Mouse (Mus musculus): Measurements from ENCODE around the gene Sf1. TPM values are rescaled to one million over a fixed set of nuclear protein-coding genes. Genes with fewer than 3 reads are reported as not detected.

The Sf1 gene
- polyA plus RNA-seq, 1 experiment from 2014 or later, result 51.9 TPM

GRCm38 (mm10) chr19:6321786-6322621, 41.5 kb upstream of the Sf1 start:
- Histone ChIP-seq H3K9ac (ENCODE audit: low read depth, low read length) (no peak overlapping the region), H3K9me3 (ENCODE audit: control insufficient read depth) (no peaks in the 10 kb centered on the region), H3K27ac (ENCODE audit: low read depth, low read length) (no peak overlapping the region), H3K27me3 (replicated peaks; ENCODE audit: control insufficient read depth, insufficient read depth, low read length) (no peaks in the 10 kb centered on the region), H3K4me1 (replicated peaks; ENCODE audit: control insufficient read depth, insufficient read depth, low read length) (no peaks in the 10 kb centered on the region), H3K4me2 (replicated peaks; ENCODE audit: low read depth) (no peak overlapping the region), H3K36me3 (ENCODE audit: control insufficient read depth, insufficient read depth) (peaks cover 93% of the 10 kb centered on the region), H3K4me3 (ENCODE audit: low read depth, low read length) (no peak overlapping the region)
- 66% methylated on average over 33 of the region's 33 CpGs for WGBS
- ATAC-seq, result peak; percentile 67
- TF ChIP-seq CTCF (IDR thresholded peaks at IDR 0.05; ENCODE audit: low read depth), result no peak

GRCm38 (mm10) chr19:6324751-6325150, 38.7 kb upstream of the Sf1 start:
- no peak overlapping the region for H3K4me2 ChIP-seq (replicated peaks; ENCODE audit: low read depth)
- H3K4me3 ChIP-seq (ENCODE audit: low read depth, low read length), result no peak overlapping the region
- H3K9ac ChIP-seq (ENCODE audit: low read depth, low read length), result no peak overlapping the region
- no peak for TF ChIP-seq CTCF (IDR thresholded peaks at IDR 0.05; ENCODE audit: low read depth)
- no peaks in the 10 kb centered on the region for H3K9me3 ChIP-seq (ENCODE audit: control insufficient read depth)
- no peaks in the 10 kb centered on the region for H3K27me3 ChIP-seq (replicated peaks; ENCODE audit: control insufficient read depth, insufficient read depth, low read length)
- peaks cover 66% of the 10 kb centered on the region for H3K36me3 ChIP-seq (ENCODE audit: control insufficient read depth, insufficient read depth)
- 88% methylated on average over 9 of the region's 9 CpGs for WGBS
- no peak overlapping the region for H3K27ac ChIP-seq (ENCODE audit: low read depth, low read length)
- no peak for ATAC-seq
- no peaks in the 10 kb centered on the region for H3K4me1 ChIP-seq (replicated peaks; ENCODE audit: control insufficient read depth, insufficient read depth, low read length)

GRCm38 (mm10) chr19:6331178-6331577, 32.3 kb upstream of the Sf1 start:
- no peaks in the 10 kb centered on the region for H3K9me3 ChIP-seq (ENCODE audit: control insufficient read depth)
- no peak overlapping the region for H3K4me3 ChIP-seq (ENCODE audit: low read depth, low read length)
- H3K36me3 ChIP-seq (ENCODE audit: control insufficient read depth, insufficient read depth), result peaks cover 2% of the 10 kb centered on the region; the same call in 1 of the 2 replicates
- no peak for TF ChIP-seq CTCF (IDR thresholded peaks at IDR 0.05; ENCODE audit: low read depth)
- H3K9ac ChIP-seq (ENCODE audit: low read depth, low read length), result no peak overlapping the region
- no peak overlapping the region for H3K27ac ChIP-seq (ENCODE audit: low read depth, low read length)
- WGBS, result 45% methylated on average over 5 of the region's 5 CpGs
- no peaks in the 10 kb centered on the region for H3K27me3 ChIP-seq (replicated peaks; ENCODE audit: control insufficient read depth, insufficient read depth, low read length)
- H3K4me2 ChIP-seq (replicated peaks; ENCODE audit: low read depth), result peak overlapping the region; percentile 53
- H3K4me1 ChIP-seq (replicated peaks; ENCODE audit: control insufficient read depth, insufficient read depth, low read length), result no peaks in the 10 kb centered on the region
- ATAC-seq, result no peak

- WGBS, result 19% methylated on average over 13 of the region's 13 CpGs
- H3K9ac ChIP-seq (ENCODE audit: low read depth, low read length), result no peak overlapping the region
Measured at GRCm38 (mm10) chr19:6331719-6332516, 31.6 kb upstream of the Sf1 start.

GRCm38 (mm10) chr19:6333761-6334595, 29.5 kb upstream of the Sf1 start:
- Histone ChIP-seq H3K27me3 (replicated peaks; ENCODE audit: control insufficient read depth, insufficient read depth, low read length) (no peaks in the 10 kb centered on the region), H3K4me1 (replicated peaks; ENCODE audit: control insufficient read depth, insufficient read depth, low read length) (no peaks in the 10 kb centered on the region), H3K4me3 (ENCODE audit: low read depth, low read length) (peak overlapping the region; percentile 81), H3K9me3 (ENCODE audit: control insufficient read depth) (no peaks in the 10 kb centered on the region), H3K9ac (ENCODE audit: low read depth, low read length) (no peak overlapping the region), H3K4me2 (replicated peaks; ENCODE audit: low read depth) (peak overlapping the region; percentile 87), H3K36me3 (ENCODE audit: control insufficient read depth, insufficient read depth) (peaks cover 22% of the 10 kb centered on the region), H3K27ac (ENCODE audit: low read depth, low read length) (peak overlapping the region; percentile 55)
- no peak for TF ChIP-seq CTCF (IDR thresholded peaks at IDR 0.05; ENCODE audit: low read depth)
- ATAC-seq, result 0 out of 2 replicates have a peak, but pooled peaks have one; percentile 2
- WGBS, result 62% methylated on average over 9 of the region's 9 CpGs

More at GRCm38 (mm10) chr19:6331719-6332516, 31.6 kb upstream of the Sf1 start:
- H3K27ac ChIP-seq (ENCODE audit: low read depth, low read length), result no peak overlapping the region
- no peaks in the 10 kb centered on the region for H3K9me3 ChIP-seq (ENCODE audit: control insufficient read depth)
- H3K4me2 ChIP-seq (replicated peaks; ENCODE audit: low read depth), result peak overlapping the region; percentile 53
- peaks cover 1% of the 10 kb centered on the region; the same call in 1 of the 2 replicates for H3K36me3 ChIP-seq (ENCODE audit: control insufficient read depth, insufficient read depth)
- H3K27me3 ChIP-seq (replicated peaks; ENCODE audit: control insufficient read depth, insufficient read depth, low read length), result no peaks in the 10 kb centered on the region
- no peaks in the 10 kb centered on the region for H3K4me1 ChIP-seq (replicated peaks; ENCODE audit: control insufficient read depth, insufficient read depth, low read length)
- no peak for ATAC-seq
- H3K4me3 ChIP-seq (ENCODE audit: low read depth, low read length), result no peak overlapping the region
- TF ChIP-seq CTCF (IDR thresholded peaks at IDR 0.05; ENCODE audit: low read depth), result peak; percentile 95

Measured in intestine, postnatal 0 days (tissue).